Mouse (Mus musculus) adrenal gland, adult (tissue): ENCODE data around the gene Mfap1a.
"Not testable (repeated sequence)": the region's sequence is repeated elsewhere in the genome, so short reads cannot be mapped to it uniquely, and the experiment has no call there.

Experiments used
- DNase-seq, 2 experiments: peaks; one replicate each; pipeline ENCODE4 v3.0.0; 2022 to 2023; ENCODE audit warnings: low spot score in 1 of 2; ENCODE audit not compliant: inconsistent age in 2 of 2

Gene Mfap1a

DNA sequence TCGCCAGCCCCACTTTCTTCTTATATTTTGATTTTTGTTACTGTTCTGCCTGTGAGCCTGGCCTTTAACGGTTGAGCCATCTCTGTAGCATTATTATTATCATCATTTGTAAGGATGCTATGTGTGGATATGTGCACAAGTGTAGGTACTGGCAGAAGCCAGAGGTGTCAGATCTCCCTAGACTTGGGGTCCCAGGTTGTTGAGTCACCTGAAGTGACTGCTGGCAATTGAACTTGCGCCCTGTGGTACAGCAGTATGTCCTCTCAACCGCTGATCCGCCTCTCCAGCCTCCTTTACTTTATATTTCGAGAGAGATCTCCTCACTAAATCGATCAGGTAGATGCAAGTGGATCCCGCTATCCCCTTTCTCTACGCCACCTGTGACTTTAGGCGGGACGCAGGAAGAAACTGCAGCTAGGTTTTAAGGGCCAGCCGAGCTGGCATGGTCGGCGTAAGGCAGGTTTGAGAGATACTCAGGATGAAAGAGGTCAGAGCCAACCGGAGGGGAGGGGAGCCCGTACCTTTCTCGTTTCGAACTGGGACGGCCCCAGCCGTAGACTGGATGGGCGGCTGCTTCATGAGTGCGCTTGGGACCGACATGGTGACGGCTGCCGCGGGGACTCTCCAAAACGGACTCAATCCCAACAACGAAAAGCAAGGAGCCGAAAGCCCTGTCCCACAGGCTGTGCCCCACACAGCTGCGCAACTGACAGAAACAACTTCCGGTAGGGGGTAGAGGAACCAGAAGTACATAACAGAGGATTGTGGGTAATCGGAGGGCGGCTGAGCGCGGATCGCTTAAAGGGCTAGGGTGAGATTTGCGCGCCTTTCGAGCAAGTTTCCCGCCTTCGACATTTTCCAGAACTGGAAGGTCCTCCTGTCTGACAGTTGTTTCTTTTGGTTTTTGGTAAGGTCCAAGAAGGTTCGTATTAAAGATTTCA, at the start of gene Mfap1a, which contains the start of gene Wdr76:
Gene Mfap1a (minus strand): TSS at position 724 of the 941 bp plus-strand sequence.
Gene Wdr76 (plus strand): TSS at position 782 of the 941 bp plus-strand sequence.
- DNase-seq, result peak; percentile 87 to 95

DNA sequence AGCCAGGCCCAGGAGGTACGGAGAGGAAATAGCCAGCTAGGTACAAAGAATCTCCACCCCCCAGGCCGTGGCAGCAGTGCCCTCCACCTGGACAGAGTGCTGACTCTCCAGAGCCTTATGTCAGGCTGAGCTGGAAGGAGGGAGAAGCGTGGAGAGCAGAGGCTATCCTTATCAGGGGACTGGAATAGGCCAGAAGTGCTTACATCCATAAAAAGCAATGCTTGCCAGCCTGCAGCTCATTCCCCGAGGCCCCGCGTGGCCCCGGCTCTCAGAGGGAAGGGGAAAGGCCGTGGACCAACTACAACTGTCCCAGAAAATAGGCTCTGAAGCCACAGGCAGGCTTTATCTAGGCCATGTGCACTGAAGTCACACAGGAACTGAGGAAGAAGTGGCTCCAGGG, 44.8 kb upstream of the Mfap1a start:
- no peak for DNase-seq

DNA sequence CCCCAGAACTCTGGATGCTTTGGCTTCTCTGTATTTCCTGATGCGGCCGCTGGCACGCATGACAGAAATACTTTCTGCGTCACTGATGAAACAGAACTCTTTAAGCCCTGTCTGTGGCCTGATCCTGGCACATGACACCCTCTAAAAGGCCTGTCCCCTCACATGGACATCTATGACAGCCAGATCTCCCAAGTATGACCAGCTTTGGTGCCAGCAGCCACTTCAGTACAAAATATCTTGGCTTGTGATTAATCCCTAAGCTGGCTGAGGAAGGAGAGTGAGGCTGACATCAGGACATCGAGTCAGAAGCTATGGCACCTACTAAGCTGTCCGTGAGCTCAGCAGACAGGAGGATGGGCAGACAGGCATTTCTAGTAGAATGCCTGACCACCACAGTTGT, 43.2 kb upstream of the Mfap1a start:
- DNase-seq, result no peak

DNA sequence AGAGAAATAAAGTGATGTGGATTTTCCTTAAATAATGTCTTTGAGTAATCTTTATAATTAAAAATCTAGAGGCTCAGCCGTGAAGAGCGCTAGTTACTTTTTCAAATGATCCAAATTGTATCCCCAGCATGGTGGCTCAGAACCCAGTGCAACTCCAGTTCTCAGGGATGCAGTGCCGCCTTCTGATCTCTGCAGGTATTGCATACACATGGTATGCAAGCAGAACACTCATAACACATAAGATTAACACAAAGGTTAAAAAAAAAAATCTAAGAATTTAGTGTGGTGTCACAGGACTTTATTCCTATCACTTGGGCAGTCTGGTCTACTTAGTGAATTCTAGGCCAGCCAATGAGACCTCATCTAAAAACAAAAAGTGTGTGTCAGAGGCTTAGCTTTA, 38.4 kb upstream of the Mfap1a start:
- DNase-seq, result no peak

DNA sequence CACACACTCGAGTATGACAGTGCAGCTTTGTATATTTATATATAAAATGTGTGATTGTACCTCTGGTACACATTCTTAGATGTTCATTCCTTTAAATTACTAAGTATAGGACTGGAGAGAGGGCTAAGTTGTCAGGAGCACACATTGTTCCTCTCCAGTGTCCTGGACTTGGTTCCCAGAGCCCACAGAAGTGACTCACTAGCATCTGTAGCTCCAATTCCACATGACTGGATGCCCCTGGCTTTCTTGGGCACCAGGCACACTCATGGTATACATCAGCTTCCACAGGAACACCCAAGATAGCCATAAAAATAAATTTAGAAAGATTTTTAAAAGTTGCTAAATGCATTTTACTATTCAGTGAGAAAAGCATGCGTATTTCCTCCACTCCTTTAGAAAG, 18.6 kb upstream of the Mfap1a start:
- no peak for DNase-seq

DNA sequence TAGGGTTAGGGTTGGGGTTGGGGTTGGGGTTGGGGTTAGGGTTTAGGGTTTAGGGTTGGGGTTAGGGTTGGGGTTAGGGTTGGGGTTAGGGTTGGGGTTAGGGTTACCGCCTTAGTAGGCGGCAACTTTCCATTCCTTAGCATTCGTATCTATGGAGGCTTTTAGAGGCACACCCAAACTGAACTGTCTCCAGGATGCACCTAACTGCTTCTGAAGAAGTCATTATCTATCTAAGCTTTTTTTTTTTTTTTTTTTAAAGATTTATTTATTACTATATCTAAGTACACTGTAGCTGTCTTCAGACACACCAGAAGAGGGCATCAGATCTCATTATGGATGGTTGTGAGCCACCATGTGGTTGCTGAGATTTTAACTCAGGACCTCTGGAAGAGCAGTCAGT, 16.4 kb upstream of the Mfap1a start:
- DNase-seq, result not testable (repeated sequence)

DNA sequence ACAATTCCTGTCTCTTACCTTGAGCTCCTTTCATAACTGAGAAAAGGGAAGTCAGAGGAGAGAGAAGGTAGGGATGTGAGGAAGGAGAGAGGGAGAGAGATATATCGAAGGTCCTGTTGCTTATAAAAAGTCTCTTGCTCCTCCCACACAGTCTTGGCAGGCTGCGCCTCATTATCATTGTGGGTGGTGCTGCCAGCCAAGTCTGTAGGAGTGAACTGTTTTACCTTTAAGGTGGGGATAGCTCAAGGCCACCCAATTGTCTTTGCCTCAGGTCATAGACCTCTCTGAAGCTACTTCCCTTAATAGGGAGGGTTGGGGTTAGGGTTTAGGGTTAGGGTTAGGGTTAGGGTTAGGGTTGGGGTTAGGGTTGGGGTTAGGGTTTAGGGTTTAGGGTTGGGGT, 15.5 kb upstream of the Mfap1a start:
- DNase-seq, result no peak

DNA sequence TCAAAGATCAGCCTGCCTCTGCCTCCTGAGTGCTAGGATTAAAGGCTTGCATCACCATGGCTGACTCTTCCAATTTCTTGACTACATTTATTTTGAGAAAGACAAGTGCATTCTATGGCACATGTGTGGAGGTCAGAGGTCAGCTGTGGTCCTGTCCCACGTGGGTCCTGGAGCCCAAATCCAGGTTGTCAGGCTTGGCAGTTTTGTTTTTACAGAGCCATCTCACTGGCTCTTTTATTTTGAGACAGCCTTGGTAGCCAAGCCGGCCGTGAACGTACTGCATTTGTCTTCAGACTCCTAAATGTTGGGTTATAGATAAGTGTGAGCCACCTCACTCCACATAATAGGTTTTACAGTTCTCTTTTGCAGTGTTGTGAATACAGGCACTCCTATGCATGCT, 12.2 kb upstream of the Mfap1a start:
- DNase-seq, result not testable (repeated sequence)

DNA sequence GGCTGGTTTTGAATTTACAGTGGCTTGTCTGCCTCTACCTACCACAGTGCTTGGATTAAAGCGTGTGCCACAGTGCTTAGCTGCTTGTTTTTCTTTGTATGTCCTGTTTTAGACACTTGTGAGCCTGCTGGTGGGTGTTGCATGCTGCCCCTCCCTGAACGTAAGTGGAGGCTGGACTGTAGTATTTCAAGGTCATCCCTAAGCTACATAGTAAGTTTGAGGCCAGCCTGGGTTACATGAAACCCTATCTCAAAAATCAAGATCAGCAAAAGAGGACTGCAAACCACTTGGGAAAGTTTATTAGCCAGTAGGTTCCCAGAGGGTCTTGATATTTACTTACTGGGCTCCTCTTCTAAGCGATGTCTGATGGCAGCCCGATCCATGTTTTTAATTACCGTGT, 11.6 kb upstream of the Mfap1a start:
- no peak for DNase-seq

DNA sequence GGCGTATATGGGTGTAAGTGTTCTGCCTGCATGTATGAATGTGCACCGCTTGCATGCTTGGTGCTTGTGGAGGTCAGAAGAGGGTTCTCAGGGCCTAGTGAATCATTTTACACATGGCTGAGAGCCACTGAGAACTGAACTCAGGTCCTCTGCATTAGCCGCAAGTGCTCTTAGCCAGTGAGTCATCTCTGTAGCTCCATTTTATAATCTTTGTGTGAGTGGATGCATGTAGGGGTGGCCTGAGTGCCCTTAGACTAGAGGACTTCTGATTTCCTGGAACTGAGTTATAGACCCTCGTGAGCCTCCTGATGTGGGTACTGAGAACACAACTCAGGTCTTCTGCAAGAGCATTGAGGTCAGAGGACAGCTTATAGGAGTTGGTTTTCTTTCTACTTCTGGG, 7.7 kb upstream of the Mfap1a start:
- DNase-seq, result no peak

DNA sequence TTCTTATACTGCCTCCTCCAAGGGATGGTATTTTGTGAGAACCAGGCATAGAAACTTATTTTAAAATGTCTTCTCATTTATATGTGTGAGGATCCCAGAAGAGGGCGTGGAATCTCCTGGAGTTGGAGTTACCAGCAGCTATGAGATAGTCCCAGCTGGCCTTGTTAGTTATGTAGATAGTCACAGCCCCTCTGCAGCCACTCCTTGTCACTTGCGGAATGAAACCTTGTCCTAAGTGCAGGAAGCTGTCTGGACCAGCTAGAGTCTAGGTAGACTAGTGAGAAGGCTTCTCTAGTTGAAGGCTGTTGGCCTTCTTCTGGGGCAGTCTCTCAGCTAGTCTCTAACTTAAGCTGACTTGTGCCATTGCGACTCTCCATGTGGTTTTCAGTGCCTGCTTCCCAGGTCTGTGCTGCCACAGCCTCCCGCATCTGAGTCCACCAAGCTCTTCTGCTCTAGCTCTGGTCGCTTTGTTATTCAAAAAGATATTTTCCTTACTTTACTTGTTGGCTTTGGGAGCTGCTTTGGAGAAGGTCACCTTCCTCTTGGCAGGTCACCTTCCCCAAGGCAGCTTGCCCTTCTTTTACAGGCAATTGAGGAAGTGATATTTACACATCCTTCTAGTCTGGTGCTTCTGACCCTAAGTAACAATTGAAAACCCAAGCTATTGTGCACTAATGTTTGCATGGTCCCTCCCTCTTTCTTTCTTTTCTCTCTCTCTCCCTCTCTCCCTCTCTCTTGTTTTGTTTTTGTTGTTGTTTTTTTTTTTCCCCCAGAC, 6.7 kb upstream of the Mfap1a start:
- DNase-seq, result not testable (repeated sequence)

DNA sequence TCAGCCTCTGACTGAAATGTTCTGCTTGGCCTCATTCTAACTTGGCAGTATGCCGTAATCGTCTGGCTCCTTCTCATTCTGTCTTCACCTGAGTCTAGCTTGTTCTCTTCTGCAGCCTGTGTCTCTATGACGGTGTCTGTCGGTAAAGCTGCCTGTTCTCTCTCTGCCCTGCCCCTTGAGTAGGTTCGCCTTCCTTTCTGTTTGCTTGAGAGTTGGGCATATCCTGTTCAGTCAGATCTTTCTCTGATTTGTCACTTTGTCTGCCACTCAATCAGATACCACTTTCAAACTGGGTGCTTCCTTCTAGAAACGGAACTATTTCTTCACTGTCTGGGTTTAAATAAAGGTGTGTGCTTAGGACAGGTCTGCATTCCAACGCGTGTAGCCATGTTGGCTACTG, 4.9 kb upstream of the Mfap1a start:
- DNase-seq, result no peak

DNA sequence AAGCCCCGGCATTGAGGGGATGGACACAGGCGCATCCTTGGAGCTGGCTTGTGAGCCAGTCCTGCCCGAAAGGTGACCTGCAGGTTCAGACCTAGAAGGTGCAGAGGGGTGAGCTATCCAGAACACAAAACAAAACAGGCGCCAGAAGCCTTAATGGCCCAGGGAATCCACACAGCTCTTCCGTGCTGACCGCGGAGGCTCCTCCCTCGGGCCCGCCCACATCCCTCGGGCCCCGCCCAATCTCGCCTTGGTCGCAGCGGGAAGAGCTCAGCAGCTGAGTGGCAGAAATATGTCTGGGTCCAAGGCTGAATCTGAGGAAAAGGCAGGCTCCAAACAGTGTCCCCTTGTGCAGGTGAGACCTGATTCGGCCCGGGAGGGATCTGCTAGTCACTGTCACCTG, 3.1 kb upstream of the Mfap1a start:
- DNase-seq, result peak; percentile 77 to 87

DNA sequence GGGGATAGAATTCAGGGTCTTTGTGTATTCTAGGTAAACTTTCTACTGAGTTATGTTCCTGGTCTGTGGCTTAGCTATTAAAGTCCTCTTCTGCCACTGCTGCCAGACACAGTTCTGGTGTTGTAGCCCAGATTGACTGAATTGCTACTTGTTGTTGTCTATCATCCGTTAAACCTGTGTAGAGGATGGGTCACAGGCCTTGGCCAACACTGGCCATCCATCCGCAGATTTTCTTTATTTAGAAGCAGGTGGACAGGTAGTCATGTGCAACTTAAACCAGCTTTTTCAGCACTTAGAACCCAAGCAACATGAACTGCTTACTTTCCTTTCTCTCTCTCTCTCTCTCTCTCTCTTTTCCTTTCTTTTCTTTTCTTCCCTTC, 1.5 kb upstream of the Mfap1a start:
- no peak for DNase-seq

DNA sequence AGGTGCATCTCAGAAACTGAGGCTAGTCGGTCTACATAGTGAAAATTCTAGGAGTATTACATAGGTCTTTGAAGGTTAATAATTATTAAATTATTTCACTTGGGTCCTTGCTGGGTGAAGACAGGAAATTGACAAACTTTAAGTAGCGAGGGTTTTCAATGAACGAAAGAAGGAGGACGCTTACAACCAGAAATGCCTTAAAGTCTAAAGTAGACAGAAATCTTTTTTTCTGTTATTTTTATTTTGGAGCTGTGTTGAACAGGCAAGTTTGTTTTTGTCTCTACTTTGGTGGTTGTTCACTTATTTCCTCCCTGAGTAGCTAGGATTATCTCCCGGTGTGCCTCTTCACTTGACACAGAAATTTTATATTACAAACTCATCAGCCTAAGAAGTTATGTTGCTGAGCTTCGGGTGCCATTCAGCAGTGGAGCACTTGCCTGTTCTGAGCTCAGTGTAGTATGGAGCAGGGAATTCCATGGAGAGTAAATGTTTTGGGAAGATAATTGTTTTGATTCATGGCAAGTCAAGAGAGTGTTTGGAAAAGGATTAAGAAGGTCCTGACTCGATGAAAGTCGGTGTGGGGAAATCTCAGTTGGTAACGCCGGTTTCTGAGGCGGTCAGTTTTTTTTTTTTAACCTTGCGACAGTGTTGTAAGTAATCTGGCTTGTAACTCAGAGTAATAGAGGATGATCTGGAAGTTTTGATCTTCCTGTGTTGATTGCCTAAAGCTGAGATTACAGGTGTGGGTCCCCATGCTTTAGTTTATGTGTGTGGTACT, 897 bp upstream of the Mfap1a start:
- no peak for DNase-seq

DNA sequence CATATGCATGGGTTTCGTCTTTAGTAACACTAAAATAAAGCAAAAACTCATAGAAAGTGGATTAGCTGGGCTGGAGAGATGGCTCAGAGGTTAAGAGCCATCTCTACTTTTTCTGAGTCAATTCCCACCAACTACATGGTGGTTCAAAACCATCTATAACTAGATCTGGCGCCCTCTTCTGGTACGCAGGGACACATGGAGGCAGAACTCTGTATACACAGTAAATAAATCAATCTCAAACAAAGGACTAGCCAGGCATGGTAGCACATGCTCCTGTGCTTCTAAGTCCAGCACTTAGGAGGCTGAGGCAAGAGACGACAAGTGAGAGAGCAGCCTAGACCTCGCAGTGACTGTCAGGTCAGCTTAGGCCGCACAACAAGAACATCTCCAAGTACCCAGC, 4.9 kb downstream of the Mfap1a start:
- not testable (repeated sequence) for DNase-seq

DNA sequence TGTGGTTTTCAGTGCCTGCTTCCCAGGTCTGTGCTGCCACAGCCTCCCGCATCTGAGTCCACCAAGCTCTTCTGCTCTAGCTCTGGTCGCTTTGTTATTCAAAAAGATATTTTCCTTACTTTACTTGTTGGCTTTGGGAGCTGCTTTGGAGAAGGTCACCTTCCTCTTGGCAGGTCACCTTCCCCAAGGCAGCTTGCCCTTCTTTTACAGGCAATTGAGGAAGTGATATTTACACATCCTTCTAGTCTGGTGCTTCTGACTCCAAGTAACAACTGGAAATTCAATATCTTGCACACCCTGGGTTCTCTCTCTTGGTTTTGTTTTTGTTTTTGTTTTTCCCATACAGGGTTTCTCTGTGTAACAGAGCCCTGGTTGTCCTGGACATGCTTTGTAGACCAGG, 22.1 kb downstream of the Mfap1a start:
- not testable (repeated sequence) for DNase-seq

DNA sequence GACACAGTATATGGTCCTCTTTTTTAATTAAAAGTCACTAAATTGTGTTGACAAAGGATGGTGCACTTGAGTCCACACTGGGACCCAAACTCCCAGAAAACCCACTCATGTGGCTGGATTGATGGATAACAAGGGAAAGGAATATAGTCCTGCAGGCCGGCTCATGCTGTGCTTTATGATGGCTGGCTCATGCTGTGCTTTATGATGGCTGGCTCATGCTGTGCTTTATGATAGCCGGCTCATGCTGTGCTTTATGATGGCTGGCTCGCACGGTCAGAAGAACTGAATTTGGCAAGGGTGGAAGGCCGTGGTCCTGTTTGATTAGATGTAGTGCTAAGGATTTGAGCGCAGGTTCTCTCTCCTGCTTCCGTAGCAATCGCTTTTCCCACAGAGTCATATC, 22.9 kb downstream of the Mfap1a start:
- no peak for DNase-seq

DNA sequence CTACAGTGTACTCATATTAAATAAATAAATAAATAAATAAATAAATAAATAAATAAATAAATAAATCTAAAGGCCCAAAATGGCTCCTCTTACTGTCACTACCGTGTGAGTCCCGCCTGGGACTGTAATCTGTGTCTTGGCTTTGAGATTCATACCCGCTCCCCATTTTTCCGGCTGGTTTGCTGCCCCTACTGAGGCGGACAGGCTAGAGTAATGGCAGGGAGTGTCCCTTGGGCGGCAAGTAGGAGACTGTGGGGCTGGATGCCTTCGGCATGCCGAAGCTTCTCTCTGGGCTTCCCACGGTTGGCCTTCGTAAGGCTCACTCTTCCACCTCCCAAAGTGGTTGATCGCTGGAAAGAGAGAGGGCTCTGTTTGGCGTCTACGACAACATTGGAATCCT, 25.5 kb downstream of the Mfap1a start:
- DNase-seq, result not testable (repeated sequence)

DNA sequence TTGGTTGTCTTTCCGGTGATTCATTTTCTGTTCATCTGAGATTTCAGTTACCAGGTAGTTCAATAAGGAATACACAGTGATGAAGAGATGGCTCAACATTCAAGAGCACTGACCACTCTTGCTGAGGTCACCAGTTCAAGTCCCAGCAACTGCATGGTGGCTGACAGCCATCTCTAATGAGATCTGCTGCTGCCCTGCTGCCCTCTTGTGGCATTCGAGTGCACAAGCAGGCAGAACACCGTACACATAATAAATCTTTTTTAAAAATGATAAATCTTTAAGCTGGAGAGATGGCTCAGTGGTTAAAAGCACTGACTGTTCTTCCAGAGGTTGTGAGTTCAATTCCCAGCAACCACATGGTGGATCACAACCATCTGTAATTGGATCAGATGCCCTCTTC, 26.0 kb downstream of the Mfap1a start:
- peak; percentile 36 to 69 for DNase-seq
